Mouse (Mus musculus) kidney, embryonic 14.5 days (tissue): ENCODE results near the gene Syn3. TPM values are rescaled to one million over a fixed set of nuclear protein-coding genes. Genes with fewer than 3 reads are reported as not detected.
A peak's percentile ranks its signal among the peaks of the same experiment; 100 is the strongest.

Source experiments
- ATAC-seq: fragments of 200-750 bp; cut with Nextera tagmentation; 2 replicates; pipeline ENCODE4 v1.8.0; 2017; ENCODE audit warnings: moderate number of reproducible peaks, mild to moderate bottlenecking, moderate TSS enrichment, moderate library complexity; ENCODE audit not compliant: low FRiP score, low TSS enrichment
- H3K27ac ChIP-seq: fragments of 300-500 bp; sonication (generic); 2 replicates; pipeline ENCODE4 v1.5.1; 2014; ENCODE audit warnings: low read depth, mild to moderate bottlenecking, low read length, moderate library complexity, mixed read lengths
- H3K27me3 ChIP-seq: fragments of 300-500 bp; sonication (generic); 2 replicates; pipeline ENCODE4 v1.6.1; 2014; ENCODE audit warnings: mild to moderate bottlenecking, low read length; ENCODE audit not compliant: control insufficient read depth, insufficient read depth
- H3K36me3 ChIP-seq: fragments of 300-500 bp; sonication (generic); 2 replicates; pipeline ENCODE4 v1.6.1; 2014; ENCODE audit warnings: low read length, mixed read lengths; ENCODE audit not compliant: control insufficient read depth, insufficient read depth
- H3K4me1 ChIP-seq: fragments of 300-500 bp; sonication (generic); 2 replicates; pipeline ENCODE4 v1.6.1; 2014; ENCODE audit warnings: low read length, mixed read lengths; ENCODE audit not compliant: control insufficient read depth, insufficient read depth
- H3K4me2 ChIP-seq: fragments of 300-500 bp; sonication (generic); replicated peaks from 2 replicates; pipeline ENCODE4 v1.6.1; 2014; ENCODE audit warnings: low read depth, mild to moderate bottlenecking, low read length
- H3K4me3 ChIP-seq: fragments of 300-500 bp; sonication (generic); 2 replicates; pipeline ENCODE4 v1.5.1; 2014; ENCODE audit warnings: mild to moderate bottlenecking, low read length
- H3K9ac ChIP-seq: fragments of 300-500 bp; sonication (generic); 2 replicates; pipeline ENCODE4 v1.6.1; 2014; ENCODE audit warnings: low read depth, mild to moderate bottlenecking, low read length, moderate library complexity
- H3K9me3 ChIP-seq: fragments of 300-500 bp; sonication (generic); 2 replicates; pipeline ENCODE4 v1.6.1; 2016; ENCODE audit warnings: low read length; ENCODE audit not compliant: control insufficient read depth
- WGBS: fragments of 180-500 bp; shearing (Covaris S2); extraction: QIAGEN DNeasy Blood & Tissue Kit; methylation state at CpG from one replicate; pipeline ENCODE4 v1.1.7; 2014; 5-methylcytosine and 5-hydroxymethylcytosine counted together
- polyA plus RNA-seq: library from polyadenylated mRNA; unstranded; fragments of >200 nt; fragmentation: Nextera tagmentation; extraction: Ambion mirVana; gene quantifications from 2 replicates; pipeline ENCODE4 v1.2.1, GENCODE M21; 2014

Syn3 gene
- polyA plus RNA-seq, 1 experiment from 2014 or later: 8.4 TPM

GRCm38 (mm10) chr10:86188614-86189013 is 310.1 kb downstream of the Syn3 start:
- Histone ChIP-seq H3K4me1 (no peaks in the 10 kb centered on the region), H3K4me3 (no peak overlapping the region), H3K9me3 (no peaks in the 10 kb centered on the region), H3K9ac (no peak overlapping the region), H3K27ac (no peak overlapping the region), H3K27me3 (no peaks in the 10 kb centered on the region), H3K36me3 (no peaks in the 10 kb centered on the region), H3K4me2 (no peak overlapping the region)
- no peak for ATAC-seq
- 79% methylated on average over 4 of the region's 4 CpGs for WGBS

- H3K4me1 ChIP-seq: no peaks in the 10 kb centered on the region
- no peaks in the 10 kb centered on the region for H3K36me3 ChIP-seq
- no peaks in the 10 kb centered on the region for H3K27me3 ChIP-seq
- no peak overlapping the region for H3K27ac ChIP-seq
- H3K4me3 ChIP-seq: no peak overlapping the region
- H3K9ac ChIP-seq: no peak overlapping the region
- no peak for ATAC-seq
- no peaks in the 10 kb centered on the region for H3K9me3 ChIP-seq
- 76% methylated on average over 5 of the region's 5 CpGs for WGBS
- no peak overlapping the region for H3K4me2 ChIP-seq
Measured at GRCm38 (mm10) chr10:86187881-86188280, 310.8 kb downstream of the Syn3 start.

DNA sequence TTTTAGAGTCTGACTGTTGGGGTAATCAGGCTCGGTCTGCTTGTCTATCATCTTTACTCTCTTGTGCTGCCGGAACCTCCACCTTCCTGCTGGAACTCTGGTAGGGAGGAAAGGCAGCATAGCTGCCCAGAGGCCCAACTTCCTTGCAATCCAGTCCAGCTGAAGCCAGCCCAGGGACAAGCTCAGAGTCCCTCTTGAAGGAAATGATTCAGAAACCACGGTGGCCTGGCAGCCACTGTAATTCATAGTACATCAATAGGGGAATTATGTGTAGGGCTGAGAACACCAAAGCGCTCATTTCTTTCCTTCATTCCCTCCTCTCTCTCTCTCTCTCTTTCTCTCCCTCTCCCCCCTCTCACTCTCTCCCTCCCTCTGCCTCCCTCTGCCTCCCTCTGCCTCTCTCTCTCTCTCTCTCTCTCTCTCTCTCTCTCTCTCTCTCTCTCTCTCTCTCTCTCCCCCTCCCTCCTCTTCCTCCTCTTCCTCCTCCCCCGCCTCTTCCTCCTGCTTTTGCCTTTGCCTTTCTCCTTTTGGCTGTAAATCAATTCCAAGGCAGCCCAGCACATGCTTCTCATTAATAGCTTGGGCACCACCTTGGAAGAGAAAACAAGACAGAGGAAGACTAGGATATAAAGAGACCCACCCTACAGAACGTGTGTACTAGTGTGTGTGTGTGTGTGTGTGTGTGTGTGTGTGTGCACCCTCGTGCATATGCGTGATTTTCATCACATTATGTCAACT is 315.4 kb downstream of the Syn3 start:
- H3K4me1 ChIP-seq: no peaks in the 10 kb centered on the region
- H3K27me3 ChIP-seq: no peaks in the 10 kb centered on the region
- H3K4me2 ChIP-seq: no peak overlapping the region
- no peak overlapping the region for H3K4me3 ChIP-seq
- 40% methylated on average over 8 of the region's 8 CpGs for WGBS
- H3K9ac ChIP-seq: no peak overlapping the region
- peak; percentile 62; the same call in 1 of the 2 replicates for ATAC-seq
- no peaks in the 10 kb centered on the region for H3K36me3 ChIP-seq
- H3K27ac ChIP-seq: 0 out of 2 replicates have a peak overlapping the region, but pooled peaks have one; percentile 37
- no peaks in the 10 kb centered on the region for H3K9me3 ChIP-seq

- no peak overlapping the region for H3K4me3 ChIP-seq
- 65% methylated on average over 3 of the region's 3 CpGs for WGBS
- H3K27ac ChIP-seq: no peak overlapping the region
Measured at GRCm38 (mm10) chr10:86182183-86182805, 316.4 kb downstream of the Syn3 start.

GRCm38 (mm10) chr10:86176411-86176810 is 322.3 kb downstream of the Syn3 start:
- WGBS: 100% methylated on average over 2 of the region's 2 CpGs
- no peaks in the 10 kb centered on the region for H3K27me3 ChIP-seq
- H3K9ac ChIP-seq: no peak overlapping the region
- no peak overlapping the region for H3K4me3 ChIP-seq
- no peaks in the 10 kb centered on the region for H3K4me1 ChIP-seq
- no peak for ATAC-seq
- H3K4me2 ChIP-seq: no peak overlapping the region
- no peak overlapping the region for H3K27ac ChIP-seq
- no peaks in the 10 kb centered on the region for H3K9me3 ChIP-seq
- no peaks in the 10 kb centered on the region for H3K36me3 ChIP-seq

More at GRCm38 (mm10) chr10:86182183-86182805, 316.4 kb downstream of the Syn3 start:
- H3K36me3 ChIP-seq: no peaks in the 10 kb centered on the region
- H3K4me1 ChIP-seq: no peaks in the 10 kb centered on the region
- no peak overlapping the region for H3K4me2 ChIP-seq
- no peaks in the 10 kb centered on the region for H3K27me3 ChIP-seq
- H3K9ac ChIP-seq: no peak overlapping the region
- ATAC-seq: no peak
- H3K9me3 ChIP-seq: no peaks in the 10 kb centered on the region

DNA sequence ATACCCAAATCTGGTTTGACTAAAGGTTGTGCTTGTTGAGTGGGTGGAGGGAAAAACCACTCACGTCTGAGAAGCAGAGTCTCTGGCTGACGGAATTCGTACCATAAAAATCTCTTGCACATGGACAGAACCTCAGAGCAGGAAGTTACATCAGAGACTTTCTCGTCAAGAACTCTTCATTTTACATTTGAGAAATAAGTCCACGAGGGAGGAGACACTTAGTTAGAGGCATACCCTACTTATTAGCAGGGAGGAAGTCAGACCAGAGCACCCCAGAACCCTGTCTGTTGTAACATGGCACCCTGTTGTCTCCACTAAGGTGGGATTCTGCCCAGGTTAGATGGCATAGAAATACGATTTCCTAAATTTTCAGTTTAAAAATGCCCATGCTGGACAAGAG is 324.7 kb downstream of the Syn3 start:
- Histone ChIP-seq H3K27me3 (no peaks in the 10 kb centered on the region), H3K4me2 (no peak overlapping the region), H3K27ac (no peak overlapping the region), H3K4me1 (no peaks in the 10 kb centered on the region), H3K4me3 (no peak overlapping the region), H3K9me3 (no peaks in the 10 kb centered on the region), H3K36me3 (no peaks in the 10 kb centered on the region), H3K9ac (no peak overlapping the region)
- 76% methylated on average over 6 of the region's 6 CpGs for WGBS
- no peak for ATAC-seq

DNA sequence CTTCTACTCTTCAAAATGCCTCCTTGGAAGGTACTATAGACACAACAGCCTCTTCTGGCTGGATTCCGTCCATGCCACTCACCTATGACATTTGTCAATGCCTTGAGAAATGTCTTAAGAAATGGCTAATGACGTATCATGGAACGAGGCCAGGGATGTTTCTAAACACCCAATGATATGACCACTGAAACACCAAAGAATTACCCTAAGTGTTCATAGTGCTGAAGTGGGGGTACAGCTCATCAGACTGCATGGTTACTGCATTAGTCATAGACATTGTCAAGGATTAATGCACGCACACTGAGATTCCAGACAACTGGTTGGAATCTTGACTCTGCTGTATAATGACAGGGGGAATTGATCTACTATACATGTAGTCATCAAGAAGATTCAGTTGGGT is 325.4 kb downstream of the Syn3 start:
- H3K4me1 ChIP-seq: no peaks in the 10 kb centered on the region
- no peak overlapping the region for H3K27ac ChIP-seq
- no peaks in the 10 kb centered on the region for H3K27me3 ChIP-seq
- H3K36me3 ChIP-seq: no peaks in the 10 kb centered on the region
- WGBS: 92% methylated on average over 4 of the region's 4 CpGs
- H3K4me2 ChIP-seq: no peak overlapping the region
- no peak overlapping the region for H3K4me3 ChIP-seq
- no peaks in the 10 kb centered on the region for H3K9me3 ChIP-seq
- H3K9ac ChIP-seq: no peak overlapping the region
- no peak for ATAC-seq

- Histone ChIP-seq H3K4me1 (0 out of 2 replicates have a peak, but pooled peaks cover 8% of the 10 kb centered on the region), H3K9me3 (no peaks in the 10 kb centered on the region), H3K36me3 (no peaks in the 10 kb centered on the region), H3K27ac (no peak overlapping the region), H3K27me3 (no peaks in the 10 kb centered on the region), H3K4me3 (no peak overlapping the region), H3K9ac (no peak overlapping the region), H3K4me2 (no peak overlapping the region)
- 100% methylated on average over 1 of the region's 1 CpGs for WGBS
- no peak for ATAC-seq
Measured at GRCm38 (mm10) chr10:86171246-86171645, 327.4 kb downstream of the Syn3 start.

GRCm38 (mm10) chr10:86168084-86168483 is 330.6 kb downstream of the Syn3 start:
- no peaks in the 10 kb centered on the region for H3K27me3 ChIP-seq

More at GRCm38 (mm10) chr10:86168084-86168483, 330.6 kb downstream of the Syn3 start:
- H3K4me1 ChIP-seq: 0 out of 2 replicates have a peak, but pooled peaks cover 8% of the 10 kb centered on the region
- H3K9me3 ChIP-seq: no peaks in the 10 kb centered on the region
- 72% methylated on average over 2 of the region's 2 CpGs for WGBS
- H3K4me2 ChIP-seq: no peak overlapping the region
- no peak overlapping the region for H3K27ac ChIP-seq
- no peak overlapping the region for H3K4me3 ChIP-seq
- H3K9ac ChIP-seq: no peak overlapping the region
- ATAC-seq: no peak
- H3K36me3 ChIP-seq: no peaks in the 10 kb centered on the region
